Mouse (Mus musculus) G1E (cell line): ENCODE data around the gene Nmnat3.

Experiments
- CTCF ChIP-seq: IDR thresholded peaks from 2 replicates; pipeline ENCODE4 v1.5.1; 2012; ENCODE audit warnings: low read depth, low read length, inconsistent platforms, mixed read lengths
- GATA1 ChIP-seq: IDR thresholded peaks from 2 replicates; pipeline ENCODE4 v1.6.1; 2012; ENCODE audit warnings: borderline replicate concordance, low read length, inconsistent platforms, mixed read lengths
- GATA2 ChIP-seq: IDR thresholded peaks from 2 replicates; pipeline ENCODE4 v1.6.1; 2012; ENCODE audit warnings: low read depth, low read length, inconsistent platforms, borderline replicate concordance
- TAL1 ChIP-seq: conservative IDR thresholded peaks from 2 replicates; pipeline ENCODE4 v1.6.1; 2012; ENCODE audit warnings: low read depth, low read length, inconsistent platforms, mixed read lengths

DNA sequence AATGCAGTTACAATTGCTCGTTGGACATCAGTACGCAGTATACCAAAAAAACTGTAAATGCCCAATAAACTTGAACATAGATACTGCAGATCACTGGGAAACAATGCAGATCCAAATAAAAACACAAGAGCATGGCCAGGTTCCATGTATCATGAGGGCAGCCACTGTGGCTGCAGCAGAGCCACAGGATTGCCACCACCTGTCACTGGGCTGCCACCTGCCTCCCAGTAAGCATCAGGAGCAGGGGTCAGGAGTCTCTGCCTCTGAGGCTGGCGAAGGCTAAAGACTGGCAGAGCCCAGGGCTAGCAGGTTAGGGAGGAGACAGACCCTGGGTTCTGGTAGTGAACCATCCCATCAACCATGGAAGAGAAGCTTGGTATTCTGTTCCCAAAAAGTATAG is 67.7 kb downstream of the Nmnat3 start:
- TF ChIP-seq CTCF: no peak
- no peak for TF ChIP-seq GATA1
- no peak for TF ChIP-seq TAL1
- no peak for TF ChIP-seq GATA2
